Mouse (Mus musculus) bone marrow, adult 2 months (tissue): ENCODE measurements around the gene Sez6. TPM values are rescaled to one million over a fixed set of nuclear protein-coding genes. Genes with fewer than 3 reads are reported as not detected.

Experiments
- H3K27ac ChIP-seq: fragments of 200-500 bp; 2 replicates; pipeline ENCODE4 v1.5.1; 2012; ENCODE audit warnings: low read depth, mild to moderate bottlenecking, control low read depth, inconsistent platforms, low read length; ENCODE audit not compliant: control insufficient read depth, poor library complexity, insufficient read depth
- H3K4me1 ChIP-seq: fragments of 200-500 bp; 2 replicates; pipeline ENCODE4 v1.6.1; 2011; ENCODE audit warnings: low read length; ENCODE audit not compliant: control insufficient read depth, insufficient read depth
- H3K4me3 ChIP-seq: fragments of 200-500 bp; replicated peaks from 2 replicates; pipeline ENCODE3; 2011; ENCODE audit warnings: mild to moderate bottlenecking, low read depth, low read length, control low read depth; ENCODE audit not compliant: control insufficient read depth
- CTCF ChIP-seq: fragments of 200-500 bp; IDR thresholded peaks from 2 replicates; pipeline ENCODE4 v1.5.1; 2011; ENCODE audit warnings: low read length, control low read depth; ENCODE audit not compliant: control insufficient read depth, insufficient read depth
- POLR2A ChIP-seq: fragments of 200-500 bp; IDR thresholded peaks from 2 replicates; pipeline ENCODE4 v1.6.1; 2011; ENCODE audit warnings: low read depth, mild to moderate bottlenecking, control low read depth, low read length, borderline replicate concordance; ENCODE audit not compliant: control insufficient read depth
- WGBS: fragments of 180-500 bp; shearing (Covaris S2); methylation state at CpG from one replicate; pipeline ENCODE4 v1.1.7; 2018; 5-methylcytosine and 5-hydroxymethylcytosine counted together
- polyA plus RNA-seq: library from polyadenylated mRNA; stranded (reverse); fragments of >200 nt; gene quantifications from 2 replicates; pipeline ENCODE4 v1.2.4, GENCODE M21; 2011; ENCODE audit warnings: low replicate concordance; ENCODE audit not compliant: missing spikeins, insufficient read depth, insufficient read length

The Sez6 gene
- polyA plus RNA-seq, 1 experiment: 0.67 TPM

- no peak overlapping the region for H3K27ac ChIP-seq
- no peaks in the 10 kb centered on the region for H3K4me1 ChIP-seq
- TF ChIP-seq POLR2A (no peak), CTCF (no peak)
- WGBS: 26% methylated on average over 9 of the region's 9 CpGs
- H3K4me3 ChIP-seq: no peak overlapping the region
Observed at GRCm38 (mm10) chr11:77947860-77948259, 17.3 kb downstream of the Sez6 start.

GRCm38 (mm10) chr11:77950125-77950685 is 19.6 kb downstream of the Sez6 start:
- TF ChIP-seq POLR2A (no peak), CTCF (no peak)
- no peak overlapping the region for H3K27ac ChIP-seq
- H3K4me1 ChIP-seq: no peaks in the 10 kb centered on the region
- H3K4me3 ChIP-seq: no peak overlapping the region
- 41% methylated on average over 12 of the region's 12 CpGs for WGBS

GRCm38 (mm10) chr11:77950797-77951228 is 20.2 kb downstream of the Sez6 start:
- TF ChIP-seq CTCF (no peak), POLR2A (no peak)
- H3K4me3 ChIP-seq: no peak overlapping the region
- WGBS: 59% methylated on average over 5 of the region's 5 CpGs
- no peaks in the 10 kb centered on the region for H3K4me1 ChIP-seq
- H3K27ac ChIP-seq: no peak overlapping the region

- Histone ChIP-seq H3K27ac (no peak overlapping the region), H3K4me3 (no peak overlapping the region), H3K4me1 (no peaks in the 10 kb centered on the region)
- TF ChIP-seq POLR2A (no peak), CTCF (peak; percentile 57)
- 34% methylated on average over 9 of the region's 9 CpGs for WGBS
Observed at GRCm38 (mm10) chr11:77953671-77954070, 23.1 kb downstream of the Sez6 start.

GRCm38 (mm10) chr11:77956428-77956827 is 25.8 kb downstream of the Sez6 start:
- TF ChIP-seq POLR2A (no peak), CTCF (no peak)
- H3K4me3 ChIP-seq: no peak overlapping the region
- no peak overlapping the region for H3K27ac ChIP-seq
- H3K4me1 ChIP-seq: no peaks in the 10 kb centered on the region
- 55% methylated on average over 3 of the region's 3 CpGs for WGBS

GRCm38 (mm10) chr11:77958268-77958667 is 27.7 kb downstream of the Sez6 start:
- Histone ChIP-seq H3K4me1 (no peaks in the 10 kb centered on the region), H3K4me3 (no peak overlapping the region), H3K27ac (no peak overlapping the region)
- TF ChIP-seq POLR2A: no peak
- no peak for TF ChIP-seq CTCF
- WGBS: 57% methylated on average over 2 of the region's 2 CpGs

GRCm38 (mm10) chr11:77958932-77959331 is 28.3 kb downstream of the Sez6 start:
- 60% methylated on average over 9 of the region's 9 CpGs for WGBS
- Histone ChIP-seq H3K4me1 (no peaks in the 10 kb centered on the region), H3K27ac (no peak overlapping the region), H3K4me3 (no peak overlapping the region)
- TF ChIP-seq CTCF: no peak
- TF ChIP-seq POLR2A: no peak

- TF ChIP-seq POLR2A (no peak), CTCF (no peak)
- no peak overlapping the region for H3K4me3 ChIP-seq
- H3K4me1 ChIP-seq: no peaks in the 10 kb centered on the region
- 60% methylated on average over 9 of the region's 9 CpGs for WGBS
- H3K27ac ChIP-seq: no peak overlapping the region
Observed at GRCm38 (mm10) chr11:77960199-77960598, 29.6 kb downstream of the Sez6 start.

GRCm38 (mm10) chr11:77960898-77961297 is 30.3 kb downstream of the Sez6 start:
- Histone ChIP-seq H3K27ac (no peak overlapping the region), H3K4me1 (no peaks in the 10 kb centered on the region), H3K4me3 (no peak overlapping the region)
- TF ChIP-seq CTCF (no peak), POLR2A (no peak)
- WGBS: 35% methylated on average over 5 of the region's 5 CpGs
